Mouse (Mus musculus) MEL (cell line): Measurements from ENCODE around the gene 2310022A10Rik.

ENCODE experiments used
- CTCF ChIP-seq, 3 experiments: IDR thresholded peaks in 2 of 3; conservative IDR thresholded peaks in 1 of 3; 2 replicates each; pipeline ENCODE4 v1.5.1; 2011 to 2012; ENCODE audit warnings: low read length in 3 of 3, low read depth in 2 of 3, mild to moderate bottlenecking in 2 of 3, improper control_type of control experiment in 1 of 3, inconsistent platforms in 1 of 3, mixed read lengths in 1 of 3, moderate library complexity in 1 of 3; ENCODE audit not compliant: control insufficient read depth in 1 of 3, insufficient read depth in 1 of 3, poor library complexity in 1 of 3, severe bottlenecking in 1 of 3
- ETS1 ChIP-seq: IDR thresholded peaks from 2 replicates; pipeline ENCODE4 v1.6.1; 2012; ENCODE audit warnings: low read depth, mild to moderate bottlenecking, inconsistent platforms, low read length, improper control_type of control experiment, moderate library complexity
- HCFC1 ChIP-seq: IDR thresholded peaks from 2 replicates; pipeline ENCODE4 v1.6.1; 2012; ENCODE audit warnings: low read depth, mild to moderate bottlenecking, inconsistent platforms, low read length, improper control_type of control experiment, moderate library complexity
- NELFE ChIP-seq: IDR thresholded peaks from 2 replicates; pipeline ENCODE4 v1.6.1; 2011; ENCODE audit warnings: low read depth, low read length, improper control_type of control experiment
- POLR2A ChIP-seq, 2 experiments: IDR thresholded peaks; 2 replicates each; pipeline ENCODE4 v1.6.1; 2011 to 2012; ENCODE audit warnings: low read length in 2 of 2, mild to moderate bottlenecking in 2 of 2, control low read depth in 1 of 2, improper control_type of control experiment in 1 of 2, low read depth in 1 of 2, moderate library complexity in 1 of 2; ENCODE audit not compliant: control insufficient read depth in 1 of 2, insufficient read depth in 1 of 2, poor library complexity in 1 of 2
- TAL1 ChIP-seq: IDR thresholded peaks from 2 replicates; pipeline ENCODE4 v1.6.1; 2012; ENCODE audit warnings: mild to moderate bottlenecking, inconsistent platforms, low read length, moderate library complexity, mixed read lengths
- USF1 ChIP-seq: IDR thresholded peaks from 2 replicates; pipeline ENCODE4 v1.6.1; 2014; ENCODE audit warnings: low read depth, mild to moderate bottlenecking, inconsistent platforms, low read length, improper control_type of control experiment, moderate library complexity
- ZNF384 ChIP-seq: IDR thresholded peaks from 2 replicates; pipeline ENCODE4 v1.6.1; 2012; ENCODE audit warnings: low read depth, mild to moderate bottlenecking, inconsistent platforms, low read length, improper control_type of control experiment

DNA sequence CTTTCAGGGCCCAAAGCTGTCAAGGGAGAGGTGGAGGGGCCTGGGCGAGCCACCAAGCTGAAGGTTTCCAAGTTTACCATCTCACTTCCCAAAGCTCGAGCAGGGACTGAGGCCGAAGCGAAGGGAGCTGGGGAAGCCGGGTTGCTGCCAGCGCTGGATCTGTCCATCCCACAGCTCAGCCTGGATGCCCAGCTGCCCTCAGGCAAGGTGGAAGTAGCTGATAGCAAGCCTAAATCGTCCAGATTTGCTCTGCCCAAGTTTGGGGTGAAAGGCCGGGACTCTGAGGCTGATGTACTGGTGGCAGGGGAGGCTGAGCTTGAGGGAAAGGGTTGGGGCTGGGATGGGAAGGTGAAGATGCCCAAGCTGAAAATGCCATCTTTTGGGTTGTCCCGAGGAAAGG is 34.7 kb upstream of the 2310022A10Rik start:
- TF ChIP-seq USF1 (no peak), POLR2A (IDR thresholded peaks at IDR 0.05; ENCODE audit: control insufficient read depth in 1 of 2, insufficient read depth in 1 of 2, low read depth in 1 of 2, low read length in 2 of 2, poor library complexity in 1 of 2) (no peak), TAL1 (no peak), ETS1 (no peak), CTCF (IDR thresholded peaks at IDR 0.05 in 2 of 3, conservative IDR thresholded peaks at IDR 0.05 in 1 of 3; ENCODE audit: control insufficient read depth in 1 of 3, insufficient read depth in 1 of 3, low read depth in 2 of 3, low read length in 3 of 3, poor library complexity in 1 of 3, severe bottlenecking in 1 of 3) (no peak), HCFC1 (no peak), NELFE (no peak), ZNF384 (no peak)
